Mouse (Mus musculus): ENCODE results near the gene Cacng1.

Cacng1 gene

DNA sequence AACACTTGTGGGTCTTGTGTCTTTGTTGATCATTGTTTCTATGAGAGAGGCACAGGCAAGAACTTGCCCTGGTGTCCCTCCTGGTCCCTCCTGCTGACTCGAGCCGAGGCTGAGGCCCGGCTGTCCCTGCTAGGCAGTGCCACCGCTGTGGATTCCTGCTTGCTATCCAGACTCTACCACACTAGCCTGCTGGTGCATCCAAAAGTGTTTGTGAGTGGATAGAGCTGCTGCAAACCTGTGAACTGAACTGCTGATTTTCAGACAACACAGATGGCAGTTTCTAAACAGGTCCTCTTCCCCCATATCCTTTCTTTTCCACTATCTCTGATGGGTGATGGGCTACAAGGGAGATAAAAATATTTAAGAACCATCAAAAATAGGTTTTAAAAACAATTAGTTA is 60.8 kb downstream of the Cacng1 start:
- no peak for DNase-seq
